Mouse (Mus musculus): ENCODE measurements around the gene 2010315B03Rik. TPM values are rescaled to one million over a fixed set of nuclear protein-coding genes. Genes with fewer than 3 reads are reported as not detected.

Gene 2010315B03Rik
- polyA plus RNA-seq, 1 experiment from 2014 or later = 9.5 TPM

Other genes starting within 250 kb of the 2010315B03Rik start
- 0.54 TPM in 1 of 2 replicates, not detected in the other for gene Ccr2, start 210.7 kb downstream of the 2010315B03Rik start, polyA plus RNA-seq (2014; fragmentation: Nextera tagmentation; extraction: Ambion mirVana)
- gene Ccr5, start 191.2 kb downstream of the 2010315B03Rik start, polyA plus RNA-seq (2014; fragmentation: Nextera tagmentation; extraction: Ambion mirVana) = 0.39 and 1.3 TPM in 2 replicates
- gene Ppp2r3d, start 164.2 kb upstream of the 2010315B03Rik start, polyA plus RNA-seq (2014; fragmentation: Nextera tagmentation; extraction: Ambion mirVana) = 158 and 162 TPM in 2 replicates
- not detected in 2 replicates for gene Gm21836, start 181.1 kb upstream of the 2010315B03Rik start, polyA plus RNA-seq (2014; fragmentation: Nextera tagmentation; extraction: Ambion mirVana)

All from midbrain, embryonic 14.5 days (tissue).